Mouse (Mus musculus): ENCODE measurements at regions not wholly inside any gene's neighbourhood (a gene's known extent, or its start where the extent isn't known, plus 50 kb on each side); places are given as distances from the start of the nearest gene placed in this dataset.

GRCm38 (mm10) chr3:149920206-149920605 is 929.9 kb upstream of the Adgrl2 start:
- TF ChIP-seq POLR2A (IDR thresholded peaks at IDR 0.05; ENCODE audit: borderline replicate concordance, insufficient read depth, low read length) (no peak), CTCF (IDR thresholded peaks at IDR 0.05; ENCODE audit: borderline replicate concordance, insufficient read depth, low read depth, low read length) (no peak)
